11 mouse cellular contexts compared by ENCODE assay signal in the genomic region with DNA sequence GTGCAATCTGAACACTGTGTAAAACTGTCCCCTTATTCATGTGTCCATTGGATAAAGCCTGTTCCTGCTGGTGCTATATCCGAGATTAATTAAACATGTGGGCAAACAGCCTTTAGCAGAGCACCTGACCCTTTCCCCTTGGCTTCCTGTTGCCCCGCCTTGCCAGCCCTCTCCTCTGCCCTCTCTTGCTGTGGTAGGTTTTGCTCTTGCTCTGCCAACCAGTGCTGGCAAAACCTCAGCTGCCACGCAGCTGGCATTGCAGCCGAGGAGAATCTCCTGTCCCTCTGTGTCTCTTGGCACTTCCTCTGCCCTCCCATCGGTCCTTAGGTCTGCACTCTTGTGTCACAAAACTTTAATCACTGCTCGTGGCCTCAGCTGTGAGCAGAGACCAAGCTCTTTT.
DNase-seq lines count a peak whose midpoint lies in the region; ATAC-seq and TF ChIP-seq lines count a peak whose summit lies in the region.
"Had no signal": no experiment of that assay in that cellular context is flagged by ENCODE, and none has a peak within 500 bp of the region (broad histone marks: within the 10 kb centered on the region; RNA-seq: fewer than 3 reads in every experiment).

No protein-coding gene starts in this region.

- H3K27me3 ChIP-seq in forebrain, postnatal 0 days (ENCODE audit: insufficient read depth, low read length) = no peaks in the 10 kb centered on the region
- no peaks in the 10 kb centered on the region for H3K27me3 ChIP-seq in forebrain, embryonic 10.5 days (ENCODE audit: poor library complexity, severe bottlenecking)
- no peaks in the 10 kb centered on the region for H3K27me3 ChIP-seq in midbrain, postnatal 0 days (ENCODE audit: insufficient read depth, low read length)
- H3K27me3 ChIP-seq in midbrain, embryonic 11.5 days (ENCODE audit: control insufficient read depth, insufficient read depth, low read length) = no peaks in the 10 kb centered on the region
- no peaks in the 10 kb centered on the region for H3K27me3 ChIP-seq in kidney, embryonic 16.5 days (ENCODE audit: insufficient read depth, low read length)
- no peaks in the 10 kb centered on the region for H3K27me3 ChIP-seq in forebrain, embryonic 14.5 days (replicated peaks; ENCODE audit: control insufficient read depth, insufficient read depth, low read length)
- H3K27me3 ChIP-seq: heart, embryonic 15.5 days had no signal

- H3K9me3 ChIP-seq in forebrain, postnatal 0 days (ENCODE audit: low read length) = no peaks in the 10 kb centered on the region
- no peaks in the 10 kb centered on the region for H3K9me3 ChIP-seq in forebrain, embryonic 10.5 days
- no peaks in the 10 kb centered on the region for H3K9me3 ChIP-seq in midbrain, postnatal 0 days (ENCODE audit: low read length)
- no peaks in the 10 kb centered on the region for H3K9me3 ChIP-seq in midbrain, embryonic 11.5 days (ENCODE audit: control insufficient read depth, low read length)
- no peaks in the 10 kb centered on the region for H3K9me3 ChIP-seq in kidney, embryonic 16.5 days (ENCODE audit: low read length)
- H3K9me3 ChIP-seq in forebrain, embryonic 14.5 days (replicated peaks; ENCODE audit: control insufficient read depth, low read length) = no peaks in the 10 kb centered on the region
- H3K9me3 ChIP-seq: heart, embryonic 15.5 days had no signal

- H3K9ac ChIP-seq in forebrain, postnatal 0 days = no peak overlapping the region
- H3K9ac ChIP-seq in midbrain, postnatal 0 days (replicated peaks; ENCODE audit: low read length, poor library complexity, severe bottlenecking) = no peak overlapping the region
- no peak overlapping the region for H3K9ac ChIP-seq in midbrain, embryonic 11.5 days (ENCODE audit: low read length)
- 0 out of 2 replicates have a peak overlapping the region, but pooled peaks have one; percentile 26 for H3K9ac ChIP-seq in kidney, embryonic 16.5 days (replicated peaks; ENCODE audit: low read length)
- H3K9ac ChIP-seq in forebrain, embryonic 14.5 days (ENCODE audit: low read length) = no peak overlapping the region
- H3K9ac ChIP-seq: heart, embryonic 15.5 days had no signal

- no peaks in the 10 kb centered on the region for H3K36me3 ChIP-seq in forebrain, postnatal 0 days (ENCODE audit: insufficient read depth)
- H3K36me3 ChIP-seq in forebrain, embryonic 10.5 days (replicated peaks) = no peaks in the 10 kb centered on the region
- H3K36me3 ChIP-seq in midbrain, postnatal 0 days (ENCODE audit: insufficient read depth, low read length) = no peaks in the 10 kb centered on the region
- H3K36me3 ChIP-seq in midbrain, embryonic 11.5 days (ENCODE audit: control insufficient read depth, insufficient read depth, low read length) = no peaks in the 10 kb centered on the region
- no peaks in the 10 kb centered on the region for H3K36me3 ChIP-seq in kidney, embryonic 16.5 days (ENCODE audit: insufficient read depth, low read length)
- H3K36me3 ChIP-seq in forebrain, embryonic 14.5 days (ENCODE audit: control insufficient read depth, insufficient read depth, low read length) = no peaks in the 10 kb centered on the region
- H3K36me3 ChIP-seq: heart, embryonic 15.5 days had no signal

- H3K4me3 ChIP-seq in forebrain, postnatal 0 days (ENCODE audit: low read depth, low read length) = no peak overlapping the region
- H3K4me3 ChIP-seq in forebrain, embryonic 10.5 days = no peak overlapping the region
- H3K4me3 ChIP-seq in midbrain, postnatal 0 days (ENCODE audit: low read depth, low read length) = no peak overlapping the region
- no peak overlapping the region for H3K4me3 ChIP-seq in midbrain, embryonic 11.5 days (ENCODE audit: low read depth, low read length)
- no peak overlapping the region for H3K4me3 ChIP-seq in kidney, embryonic 16.5 days (ENCODE audit: low read length)
- no peak overlapping the region for H3K4me3 ChIP-seq in forebrain, embryonic 14.5 days (ENCODE audit: low read depth, low read length)
- H3K4me3 ChIP-seq: heart, embryonic 15.5 days; left cerebral cortex, adult 2 months had no signal

- H3K4me1 ChIP-seq in forebrain, postnatal 0 days (ENCODE audit: insufficient read depth) = no peaks in the 10 kb centered on the region
- peaks cover 9% of the 10 kb centered on the region; the same call in 1 of the 2 replicates for H3K4me1 ChIP-seq in forebrain, embryonic 10.5 days
- H3K4me1 ChIP-seq in midbrain, postnatal 0 days (ENCODE audit: insufficient read depth, low read length) = peaks cover 6% of the 10 kb centered on the region; the same call in 1 of the 2 replicates
- no peaks in the 10 kb centered on the region for H3K4me1 ChIP-seq in midbrain, embryonic 11.5 days (ENCODE audit: control insufficient read depth, insufficient read depth, low read length)
- H3K4me1 ChIP-seq in kidney, embryonic 16.5 days (ENCODE audit: insufficient read depth, low read length) = peaks cover 15% of the 10 kb centered on the region
- H3K4me1 ChIP-seq in forebrain, embryonic 14.5 days (ENCODE audit: control insufficient read depth, insufficient read depth, low read length) = no peaks in the 10 kb centered on the region

- WGBS in forebrain, postnatal 0 days = 50% methylated on average over 6 of the region's 6 CpGs
- 78% methylated on average over 6 of the region's 6 CpGs for WGBS in forebrain, embryonic 10.5 days
- 60% methylated on average over 6 of the region's 6 CpGs for WGBS in midbrain, postnatal 0 days
- 78% methylated on average over 6 of the region's 6 CpGs for WGBS in midbrain, embryonic 11.5 days
- WGBS in kidney, embryonic 16.5 days = 35% methylated on average over 6 of the region's 6 CpGs
- WGBS in forebrain, embryonic 14.5 days = 74% methylated on average over 6 of the region's 6 CpGs

- H3K27ac ChIP-seq in forebrain, postnatal 0 days (ENCODE audit: low read depth, low read length) = no peak overlapping the region
- H3K27ac ChIP-seq in forebrain, embryonic 10.5 days = no peak overlapping the region
- H3K27ac ChIP-seq in midbrain, postnatal 0 days (ENCODE audit: low read depth, low read length) = no peak overlapping the region
- no peak overlapping the region for H3K27ac ChIP-seq in midbrain, embryonic 11.5 days (ENCODE audit: low read depth, low read length)
- H3K27ac ChIP-seq in kidney, embryonic 16.5 days (ENCODE audit: low read length) = peak overlapping the region; percentile 25; the same call in 1 of the 2 replicates
- H3K27ac ChIP-seq in forebrain, embryonic 14.5 days (ENCODE audit: low read depth, low read length) = no peak overlapping the region
- H3K27ac ChIP-seq: heart, embryonic 15.5 days; left cerebral cortex, adult 2 months; macrophage had no signal

- ATAC-seq in forebrain, postnatal 0 days = peak; percentile 29; the same call in 1 of the 2 replicates
- ATAC-seq in midbrain, postnatal 0 days (ENCODE audit: low FRiP score) = no peak; the same call in 1 of the 2 replicates
- no peak for ATAC-seq in midbrain, embryonic 11.5 days (ENCODE audit: low FRiP score)
- ATAC-seq in kidney, embryonic 16.5 days (ENCODE audit: low FRiP score, low TSS enrichment) = 0 out of 2 replicates have a peak, but pooled peaks have one; percentile 6
- ATAC-seq in forebrain, embryonic 14.5 days = no peak

- DNase-seq in forebrain, postnatal 0 days = no peak
- no peak for DNase-seq in forebrain, embryonic 10.5 days (ENCODE audit: extremely low spot score, low spot score)
- DNase-seq in midbrain, postnatal 0 days (ENCODE audit: low spot score) = peak; percentile 63
- no peak for DNase-seq in midbrain, embryonic 11.5 days (ENCODE audit: low spot score, missing footprints)
- DNase-seq in thymus, postnatal 4 days = no peak
- DNase-seq in thymus, postnatal 25 days = no peak
- DNase-seq in forebrain, embryonic 14.5 days (ENCODE audit: low spot score) = no peak

- H3K4me2 ChIP-seq in forebrain, postnatal 0 days (ENCODE audit: low read depth) = no peak overlapping the region
- H3K4me2 ChIP-seq in midbrain, postnatal 0 days (ENCODE audit: low read depth, low read length, poor library complexity, severe bottlenecking) = no peak overlapping the region
- no peak overlapping the region for H3K4me2 ChIP-seq in midbrain, embryonic 11.5 days
- H3K4me2 ChIP-seq in kidney, embryonic 16.5 days (replicated peaks; ENCODE audit: low read depth, low read length) = 0 out of 2 replicates have a peak overlapping the region, but pooled peaks have one; percentile 5
- H3K4me2 ChIP-seq in forebrain, embryonic 14.5 days (ENCODE audit: low read length) = no peak overlapping the region
- H3K4me2 ChIP-seq: heart, embryonic 15.5 days had no signal

- no peak for TF ChIP-seq CTCF in forebrain, postnatal 0 days (IDR thresholded peaks at IDR 0.05; ENCODE audit: low read depth)
- no peak for TF ChIP-seq CTCF in midbrain, postnatal 0 days (IDR thresholded peaks at IDR 0.05)

Comparison
In these comparisons a context has a peak if more than half of its experiments do, and no peak if none do; other contexts are left out.
1. ATAC-seq: peak in forebrain, postnatal 0 days (single experiment) and kidney, embryonic 16.5 days (single experiment); none in midbrain, postnatal 0 days (single experiment), midbrain, embryonic 11.5 days (single experiment) and forebrain, embryonic 14.5 days (single experiment).